Mouse (Mus musculus) frontal cortex, adult (tissue): ENCODE results near the gene Sh3pxd2a.

Experiments used
- ATAC-seq: cut with Nextera tagmentation; 2 replicates; pipeline ENCODE4 v1.9.2; 2017; ENCODE audit warnings: mild to moderate bottlenecking, moderate library complexity, mixed read lengths; ENCODE audit not compliant: low TSS enrichment

The Sh3pxd2a gene

GRCm38 (mm10) chr19:47338396-47339164, 125.6 kb downstream of the Sh3pxd2a start:
- ATAC-seq: no peak

- peak; percentile 66 for ATAC-seq
Measured at GRCm38 (mm10) chr19:47337743-47338142, 126.5 kb downstream of the Sh3pxd2a start.

GRCm38 (mm10) chr19:47337191-47337590, 127.0 kb downstream of the Sh3pxd2a start:
- ATAC-seq: no peak

- ATAC-seq: peak; percentile 60
Measured at GRCm38 (mm10) chr19:47335262-47335661, 128.9 kb downstream of the Sh3pxd2a start.

GRCm38 (mm10) chr19:47334713-47335112, 129.5 kb downstream of the Sh3pxd2a start:
- ATAC-seq: peak; percentile 13; the same call in 1 of the 2 replicates

GRCm38 (mm10) chr19:47330743-47331227, 133.4 kb downstream of the Sh3pxd2a start:
- no peak for ATAC-seq

GRCm38 (mm10) chr19:47329102-47329501, 135.1 kb downstream of the Sh3pxd2a start:
- ATAC-seq: no peak

GRCm38 (mm10) chr19:47327896-47328882, 136.0 kb downstream of the Sh3pxd2a start:
- peak; percentile 18 for ATAC-seq

GRCm38 (mm10) chr19:47325881-47326280, 138.3 kb downstream of the Sh3pxd2a start:
- ATAC-seq: peak; percentile 71

GRCm38 (mm10) chr19:47323096-47323849, 140.9 kb downstream of the Sh3pxd2a start:
- no peak for ATAC-seq

- no peak for ATAC-seq
Measured at GRCm38 (mm10) chr19:47320331-47320668, 143.9 kb downstream of the Sh3pxd2a start.

- no peak for ATAC-seq
Measured at GRCm38 (mm10) chr19:47319521-47320330, 144.5 kb downstream of the Sh3pxd2a start.

- no peak for ATAC-seq
Measured at GRCm38 (mm10) chr19:47319061-47319460, 145.1 kb downstream of the Sh3pxd2a start.

- peak; percentile 45 for ATAC-seq
Measured at GRCm38 (mm10) chr19:47317063-47317938, 146.9 kb downstream of the Sh3pxd2a start.

GRCm38 (mm10) chr19:47316288-47317062, 147.7 kb downstream of the Sh3pxd2a start:
- ATAC-seq: no peak

GRCm38 (mm10) chr19:47315917-47316265, 148.3 kb downstream of the Sh3pxd2a start:
- ATAC-seq: no peak

- no peak for ATAC-seq
Measured at GRCm38 (mm10) chr19:47315091-47315916, 148.9 kb downstream of the Sh3pxd2a start.
